Mouse (Mus musculus): ENCODE measurements around the gene Hsp90b1. TPM values are rescaled to one million over a fixed set of nuclear protein-coding genes. Genes with fewer than 3 reads are reported as not detected.

Gene Hsp90b1
- total and polyA plus RNA-seq, 3 experiments, result 635 to 1,160 (median 799) TPM

GRCm38 (mm10) chr10:86744306-86744705, 39.0 kb upstream of the Hsp90b1 start:
- Histone ChIP-seq H3K4me3 (replicated peaks in 1 of 3; ENCODE audit: low read depth in 2 of 3, low read length in 2 of 3, poor library complexity in 1 of 3) (no peak overlapping the region), H3K4me1 (ENCODE audit: control insufficient read depth in 1 of 2, insufficient read depth in 2 of 2) (peaks cover 3 to 5% of the 10 kb centered on the region in 2 experiments; a peak in 3 of 4 replicates), H3K27me3 (replicated peaks) (no peaks in the 10 kb centered on the region), H3K9me3 (replicated peaks; ENCODE audit: low read length) (no peaks in the 10 kb centered on the region), H3K36me3 (replicated peaks in 1 of 2; ENCODE audit: control insufficient read depth in 1 of 2, insufficient read depth in 1 of 2, low read length in 1 of 2) (no peaks in the 10 kb centered on the region), H3K27ac (ENCODE audit: insufficient read depth, low read depth) (no peak overlapping the region), H3K9ac (ENCODE audit: insufficient read depth, low read depth) (no peak overlapping the region), H3K79me2 (replicated peaks; ENCODE audit: control insufficient read depth, extremely low read depth, insufficient read depth, poor library complexity, severe bottlenecking) (no peaks in the 10 kb centered on the region), H3K4me2 (ENCODE audit: insufficient read depth, low read depth, poor library complexity, severe bottlenecking) (no peak overlapping the region)
- dilution Hi-C loops (cut with MboI; ENCODE audit: extremely low pct_ligation_motif_present, extremely low pct_unique_long_range_greater_than_20kb, low sequenced_read_pairs) (no loop called here), in situ Hi-C loops (cut with MboI; ENCODE audit: low pct_ligation_motif_present, low pct_unique_long_range_greater_than_20kb, low sequenced_read_pairs) (no loop called here)
- DNase-seq (ENCODE audit: extremely low read depth), result no peak
- TF ChIP-seq ZKSCAN1 (IDR thresholded peaks at IDR 0.05; ENCODE audit: borderline replicate concordance, low read depth, low read length) (no peak), POLR2A (IDR thresholded peaks at IDR 0.05; ENCODE audit: low read depth, low read length) (no peak), JUND (conservative IDR thresholded peaks at IDR 0.05; ENCODE audit: low read depth, low read length) (no peak), CTCF (conservative IDR thresholded peaks at IDR 0.05 in 1 of 2, IDR thresholded peaks at IDR 0.05 in 1 of 2; ENCODE audit: low read depth in 2 of 2, low read length in 2 of 2) (no peak), MYC (IDR thresholded peaks at IDR 0.05; ENCODE audit: low read depth, low read length) (no peak), RAD21 (IDR thresholded peaks at IDR 0.05; ENCODE audit: low read depth, low read length) (no peak), ZC3H11A (IDR thresholded peaks at IDR 0.05; ENCODE audit: low read depth, low read length) (no peak), ZNF384 (IDR thresholded peaks at IDR 0.05; ENCODE audit: low read depth, low read length) (no peak), MXI1 (IDR thresholded peaks at IDR 0.05; ENCODE audit: low read depth, low read length) (no peak), MAZ (IDR thresholded peaks at IDR 0.05; ENCODE audit: low read depth, low read length) (no peak), ZMIZ1 (IDR thresholded peaks at IDR 0.05; ENCODE audit: low read depth, low read length) (no peak), SIN3A (IDR thresholded peaks at IDR 0.05; ENCODE audit: low read length) (no peak), CHD2 (IDR thresholded peaks at IDR 0.05; ENCODE audit: low read length) (no peak)

DNA sequence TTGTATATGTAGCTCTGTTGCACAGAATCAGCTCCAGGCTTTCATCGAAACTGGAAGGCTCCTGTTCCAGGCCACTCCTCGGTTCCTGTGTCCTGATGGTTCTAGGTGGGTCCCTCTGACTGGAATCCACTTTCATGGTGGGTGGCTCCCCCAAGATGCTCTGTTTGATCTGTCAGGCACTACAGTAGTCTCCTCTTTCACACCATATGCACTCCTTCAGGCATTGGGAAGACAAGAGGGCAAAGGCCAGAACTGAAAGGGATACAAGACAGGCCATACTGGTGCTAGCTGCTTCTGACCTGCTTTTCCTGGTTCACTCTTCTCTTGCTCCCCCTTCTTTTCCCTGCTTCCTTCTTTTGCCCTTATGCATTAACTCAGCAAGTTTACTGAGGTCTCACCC, 37.6 kb upstream of the Hsp90b1 start:
- DNase-seq (ENCODE audit: extremely low read depth), result no peak
- TF ChIP-seq KAT2A (IDR thresholded peaks at IDR 0.05; ENCODE audit: insufficient replicate concordance, low read length), result no peak
- TF ChIP-seq SMC3 (IDR thresholded peaks at IDR 0.05; ENCODE audit: low read depth, low read length), result no peak
- no peak for TF ChIP-seq MAX (IDR thresholded peaks at IDR 0.05; ENCODE audit: low read length)
- TF ChIP-seq MYC (IDR thresholded peaks at IDR 0.05; ENCODE audit: low read depth, low read length), result no peak
- no peak for TF ChIP-seq IRF4 (IDR thresholded peaks at IDR 0.05; ENCODE audit: low read depth, low read length)
- no peak for TF ChIP-seq CHD2 (IDR thresholded peaks at IDR 0.05; ENCODE audit: low read length)
- no peak for TF ChIP-seq RAD21 (IDR thresholded peaks at IDR 0.05; ENCODE audit: low read depth, low read length)
- no peak for TF ChIP-seq MAZ (IDR thresholded peaks at IDR 0.05; ENCODE audit: low read depth, low read length)
- no peak for TF ChIP-seq MAFK (IDR thresholded peaks at IDR 0.05; ENCODE audit: insufficient replicate concordance, low read length)
- TF ChIP-seq ZNF384 (IDR thresholded peaks at IDR 0.05; ENCODE audit: low read depth, low read length), result no peak
- Histone ChIP-seq H3K36me3 (replicated peaks in 1 of 2; ENCODE audit: control insufficient read depth in 1 of 2, insufficient read depth in 1 of 2, low read length in 1 of 2) (no peaks in the 10 kb centered on the region), H3K9ac (ENCODE audit: insufficient read depth, low read depth) (no peak overlapping the region), H3K79me2 (replicated peaks; ENCODE audit: control insufficient read depth, extremely low read depth, insufficient read depth, poor library complexity, severe bottlenecking) (no peaks in the 10 kb centered on the region), H3K27ac (ENCODE audit: insufficient read depth, low read depth) (no peak overlapping the region), H3K4me3 (replicated peaks in 1 of 3; ENCODE audit: low read depth in 2 of 3, low read length in 2 of 3, poor library complexity in 1 of 3) (no peak overlapping the region), H3K4me2 (ENCODE audit: insufficient read depth, low read depth, poor library complexity, severe bottlenecking) (no peak overlapping the region), H3K4me1 (ENCODE audit: control insufficient read depth in 1 of 2, insufficient read depth in 2 of 2) (peaks cover 3 to 5% of the 10 kb centered on the region in 2 experiments; a peak in 3 of 4 replicates), H3K27me3 (replicated peaks) (no peaks in the 10 kb centered on the region), H3K9me3 (replicated peaks; ENCODE audit: low read length) (no peaks in the 10 kb centered on the region)
- dilution Hi-C loops (cut with MboI; ENCODE audit: extremely low pct_ligation_motif_present, extremely low pct_unique_long_range_greater_than_20kb, low sequenced_read_pairs) (no loop called here), in situ Hi-C loops (cut with MboI; ENCODE audit: low pct_ligation_motif_present, low pct_unique_long_range_greater_than_20kb, low sequenced_read_pairs) (no loop called here)
